Mouse (Mus musculus) cortical plate, adult 2 months (tissue): Measurements from ENCODE around the gene Mindy4b-ps.

Experiments
- CTCF ChIP-seq: fragments of 200-500 bp; IDR thresholded peaks from 2 replicates; pipeline ENCODE4 v1.5.1; 2011; ENCODE audit warnings: mild to moderate bottlenecking, control low read depth, low read length; ENCODE audit not compliant: insufficient read depth; ENCODE audit errors: extremely low read depth
- POLR2A ChIP-seq: fragments of 200-500 bp; IDR thresholded peaks from 2 replicates; pipeline ENCODE4 v1.6.1; 2011; ENCODE audit warnings: mild to moderate bottlenecking, low read length, control low read depth; ENCODE audit not compliant: insufficient read depth; ENCODE audit errors: extremely low read depth

DNA sequence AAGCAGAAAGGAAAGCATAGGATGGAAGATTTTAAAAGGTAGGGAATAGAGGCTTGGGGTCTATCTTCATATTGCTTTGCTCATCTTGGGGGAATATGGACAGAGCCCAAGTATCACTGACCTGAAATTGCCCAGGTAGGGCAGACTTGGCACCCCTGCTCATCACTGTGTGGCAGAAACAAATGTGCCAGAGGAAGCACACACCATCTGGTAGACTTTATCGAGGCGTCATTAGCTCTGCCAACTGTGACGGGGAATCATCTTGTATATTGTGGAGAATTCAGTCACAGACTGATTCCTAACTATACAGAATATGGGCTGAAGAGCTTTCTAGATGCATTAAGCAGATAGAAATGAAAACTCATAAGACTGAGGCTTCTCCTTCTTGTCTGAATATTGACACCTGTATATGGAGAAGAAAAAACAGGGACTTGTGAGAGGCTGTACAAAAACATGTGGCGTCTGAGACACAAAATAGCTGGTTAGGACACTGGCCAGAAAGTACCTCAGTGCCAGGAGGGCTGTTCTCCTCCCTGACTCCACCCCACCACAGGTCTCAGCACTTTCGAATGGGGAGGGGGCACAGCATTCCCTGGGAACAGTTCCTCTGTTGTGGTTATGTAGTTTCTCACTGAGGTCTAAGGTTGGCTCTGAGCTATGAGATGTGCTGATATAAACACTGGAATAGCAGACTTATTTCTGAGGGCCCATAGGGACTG, 11.5 kb upstream of the Mindy4b-ps start:
- no peak for TF ChIP-seq CTCF
- no peak for TF ChIP-seq POLR2A
